ENCODE assay signal across 16 mouse cellular contexts in genomic region chr8:93814266-93814665, GRCm38 (mm10). TPM values are rescaled to one million over a fixed set of nuclear protein-coding genes. Genes with fewer than 3 reads are reported as not detected.
DNase-seq lines count a peak whose midpoint lies in the region; ATAC-seq and TF ChIP-seq lines count a peak whose summit lies in the region.
"Had no signal": no experiment of that assay in that cellular context is flagged by ENCODE, and none has a peak within 500 bp of the region (broad histone marks: within the 10 kb centered on the region; RNA-seq: fewer than 3 reads in every experiment).

No protein-coding gene starts in this region.

- H3K4me1 ChIP-seq in forebrain, embryonic 12.5 days, result peaks cover 44% of the 10 kb centered on the region
- peaks cover 54% of the 10 kb centered on the region for H3K4me1 ChIP-seq in forebrain, embryonic 10.5 days
- H3K4me1 ChIP-seq in cortical plate, adult 2 months (ENCODE audit: control insufficient read depth, insufficient read depth, low read length), result peaks cover 14% of the 10 kb centered on the region
- H3K4me1 ChIP-seq in midbrain, embryonic 12.5 days, result peaks cover 30% of the 10 kb centered on the region

- H3K36me3 ChIP-seq in forebrain, embryonic 12.5 days (replicated peaks), result peaks cover 20% of the 10 kb centered on the region; the same call in 1 of the 2 replicates
- H3K36me3 ChIP-seq in forebrain, embryonic 10.5 days (replicated peaks), result peaks cover 12% of the 10 kb centered on the region; the same call in 1 of the 2 replicates
- H3K36me3 ChIP-seq in midbrain, embryonic 12.5 days, result peaks cover 18% of the 10 kb centered on the region
- H3K36me3 ChIP-seq: embryonic facial prominence, embryonic 12.5 days; liver, embryonic 13.5 days had no signal

- no peak for ATAC-seq in forebrain, embryonic 12.5 days (ENCODE audit: low FRiP score)
- no peak for ATAC-seq in midbrain, embryonic 12.5 days (ENCODE audit: low FRiP score, low read depth)
- no peak for ATAC-seq in megakaryocyte progenitor cell, adult 5-6 weeks (replicated peaks; ENCODE audit: poor library complexity)

- H3K9ac ChIP-seq in forebrain, embryonic 12.5 days, result 0 out of 2 replicates have a peak overlapping the region, but pooled peaks have one; percentile 30
- peak overlapping the region; percentile 34 for H3K9ac ChIP-seq in midbrain, embryonic 12.5 days (replicated peaks)
- H3K9ac ChIP-seq: embryonic facial prominence, embryonic 12.5 days; liver, embryonic 13.5 days had no signal

- no peak for TF ChIP-seq CTCF in cortical plate, adult 2 months (IDR thresholded peaks at IDR 0.05; ENCODE audit: extremely low read depth, insufficient read depth, low read length)

- peak overlapping the region; percentile 90 for H3K4me2 ChIP-seq in forebrain, embryonic 12.5 days
- peak overlapping the region; percentile 70 for H3K4me2 ChIP-seq in midbrain, embryonic 12.5 days (replicated peaks)
- H3K4me2 ChIP-seq: liver, embryonic 13.5 days had no signal

- peak overlapping the region; percentile 78; the same call in 1 of the 2 replicates for H3K4me3 ChIP-seq in forebrain, embryonic 12.5 days (replicated peaks)
- no peak overlapping the region for H3K4me3 ChIP-seq in forebrain, embryonic 10.5 days
- H3K4me3 ChIP-seq in cortical plate, adult 2 months (ENCODE audit: insufficient read depth, low read length), result peak overlapping the region; percentile 71
- H3K4me3 ChIP-seq in midbrain, embryonic 12.5 days, result peak overlapping the region; percentile 62
- H3K4me3 ChIP-seq: liver, embryonic 13.5 days had no signal

- TF ChIP-seq POLR2A in cortical plate, adult 2 months (IDR thresholded peaks at IDR 0.05; ENCODE audit: extremely low read depth, insufficient read depth, low read length), result no peak

- H3K9me3 ChIP-seq in forebrain, embryonic 12.5 days, result no peaks in the 10 kb centered on the region
- no peaks in the 10 kb centered on the region for H3K9me3 ChIP-seq in forebrain, embryonic 10.5 days
- no peaks in the 10 kb centered on the region for H3K9me3 ChIP-seq in midbrain, embryonic 12.5 days
- H3K9me3 ChIP-seq: embryonic facial prominence, embryonic 12.5 days; liver, embryonic 13.5 days had no signal

- H3K27ac ChIP-seq in forebrain, embryonic 12.5 days, result no peak overlapping the region
- H3K27ac ChIP-seq in forebrain, embryonic 10.5 days, result no peak overlapping the region
- no peak overlapping the region for H3K27ac ChIP-seq in cortical plate, adult 2 months (ENCODE audit: insufficient read depth, low read length)
- peak overlapping the region; percentile 27; the same call in 1 of the 2 replicates for H3K27ac ChIP-seq in midbrain, embryonic 12.5 days (replicated peaks)
- H3K27ac ChIP-seq: embryonic facial prominence, embryonic 12.5 days; kidney, postnatal 0 days; liver, embryonic 13.5 days had no signal

- H3K27me3 ChIP-seq in forebrain, embryonic 12.5 days, result no peaks in the 10 kb centered on the region
- peaks cover 35% of the 10 kb centered on the region for H3K27me3 ChIP-seq in forebrain, embryonic 10.5 days (ENCODE audit: poor library complexity, severe bottlenecking)
- 0 out of 2 replicates have a peak, but pooled peaks cover 6% of the 10 kb centered on the region for H3K27me3 ChIP-seq in midbrain, embryonic 12.5 days

- WGBS in forebrain, embryonic 12.5 days, result 74% methylated on average over 6 of the region's 6 CpGs
- WGBS in forebrain, embryonic 10.5 days, result 88% methylated on average over 6 of the region's 6 CpGs
- 82% methylated on average over 6 of the region's 6 CpGs for WGBS in midbrain, embryonic 12.5 days

- DNase-seq in forebrain, embryonic 10.5 days (ENCODE audit: extremely low spot score, low spot score), result no peak
- peak; percentile 16 for DNase-seq in 3T3-L1 (ENCODE audit: low read depth, low spot score)
- DNase-seq in kidney, postnatal 36 days, result no peak
- DNase-seq in B cell, adult 2 months, result no peak
- DNase-seq: heart, adult 11 months; heart, postnatal 4 days; liver, embryonic 13.5 days; right cerebral cortex, postnatal 14 days; thymus, postnatal 36 days had no signal

RNA-seq across cellular contexts. Expression of gene Gnao1, which starts 4.5 kb away (rescaled TPM):
- 84.5 and 89.7 TPM in 2 replicates for polyA plus RNA-seq in forebrain, embryonic 12.5 days (2016; fragmentation: Nextera tagmentation; extraction: Ambion mirVana)
- polyA plus RNA-seq in forebrain, embryonic 10.5 days (2016; fragmentation: Nextera tagmentation; extraction: Ambion mirVana), result 13.0 and 16.0 TPM in 2 replicates
- 437 and 476 TPM in 2 replicates for polyA plus RNA-seq in cortical plate, adult 2 months (2012; rRNA removed)
- polyA plus RNA-seq in midbrain, embryonic 12.5 days (2016; fragmentation: Nextera tagmentation; extraction: Ambion mirVana), result 77.6 and 86.0 TPM in 2 replicates
- total RNA-seq in megakaryocyte progenitor cell, adult 5-6 weeks (2015), result not detected in 2 replicates
- not detected in 2 replicates for total RNA-seq in megakaryocyte progenitor cell, adult 5-6 weeks (2017)
- total RNA-seq: neutrophil, adult 5-6 weeks had no signal
